ENCODE assay signal across 8 mouse cellular contexts in the genomic region with DNA sequence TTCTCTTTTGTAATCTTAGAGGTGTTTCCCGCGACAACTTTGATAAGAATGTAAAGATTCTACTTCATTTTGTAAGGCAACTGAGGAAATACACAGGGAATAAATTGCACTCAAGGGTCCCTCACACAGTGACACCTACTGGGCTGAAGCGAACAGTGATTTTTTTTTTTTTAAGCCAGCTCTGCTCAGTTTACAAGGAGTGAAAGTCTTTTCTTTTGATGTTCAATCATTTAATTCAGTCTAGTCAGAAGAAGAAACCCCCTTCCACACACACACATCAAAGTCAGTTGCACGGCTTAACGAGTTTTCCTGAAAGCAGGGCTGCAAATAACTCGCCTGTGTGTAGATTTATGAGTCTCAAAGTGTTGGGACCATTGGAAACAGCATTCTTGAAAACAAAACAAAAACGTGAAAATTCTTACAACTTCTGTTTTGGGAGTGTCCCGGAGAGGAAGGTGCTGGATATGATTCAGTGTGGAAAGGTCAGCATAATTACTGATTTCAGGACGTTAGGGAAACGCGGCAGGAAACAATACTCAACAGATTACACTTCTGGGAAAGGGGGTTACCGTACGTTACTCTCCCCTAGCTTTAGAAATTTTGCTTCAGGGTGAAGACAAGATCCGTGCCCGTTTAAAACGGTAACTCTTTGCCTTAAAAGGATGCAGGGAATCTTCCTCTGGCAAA. TPM values are rescaled to one million over a fixed set of nuclear protein-coding genes. Genes with fewer than 3 reads are reported as not detected.
A peak's percentile ranks its signal among the peaks of the same experiment; 100 is the strongest.
DNase-seq lines count a peak whose midpoint lies in the region; ATAC-seq and TF ChIP-seq lines count a peak whose summit lies in the region.

Gene Sema3c (plus strand): TSS at position 588 of the 687 bp plus-strand sequence.

- H3K27ac ChIP-seq in kidney, postnatal 0 days = peak within 1 kb of the TSS; percentile 88
- H3K27ac ChIP-seq in lung, postnatal 0 days (ENCODE audit: low read length) = peak within 1 kb of the TSS; percentile 68
- H3K27ac ChIP-seq in stomach, embryonic 16.5 days (ENCODE audit: low read length) = peak within 1 kb of the TSS; percentile 91

- ATAC-seq in granulocyte monocyte progenitor cell, adult 5-6 weeks (replicated peaks; ENCODE audit: poor library complexity, severe bottlenecking) = peak; percentile 37; the same call in 1 of the 2 replicates
- no peak; the same call in 1 of the 2 replicates for ATAC-seq in kidney, postnatal 0 days (replicated peaks; ENCODE audit: low FRiP score, low read depth)
- peak; percentile 23; the same call in 1 of the 2 replicates for ATAC-seq in lung, postnatal 0 days
- ATAC-seq in stomach, embryonic 16.5 days (ENCODE audit: insufficient read depth, low FRiP score) = 0 out of 2 replicates have a peak, but pooled peaks have one; percentile 1

- no peak for DNase-seq in layer of hippocampus, adult 8-10 months (ENCODE audit: low spot score in 2 of 2)
- DNase-seq in layer of hippocampus, adult 9-11 months = no peak
- DNase-seq in embryo, embryonic 10 days (ENCODE audit: low spot score) = peak; percentile 62
- DNase-seq in kidney, postnatal 0 days (ENCODE audit: low spot score) = peak; percentile 82
- peak; percentile 64 for DNase-seq in lung, postnatal 0 days (ENCODE audit: low spot score)
- no peak for DNase-seq in thymus, postnatal 36 days

- TF ChIP-seq EP300 in lung, postnatal 0 days (IDR thresholded peaks at IDR 0.05) = 0 out of 2 replicates have a peak, but pooled peaks have one; percentile 10

- H3K27me3 ChIP-seq in kidney, postnatal 0 days (ENCODE audit: insufficient read depth, low read length) = no peaks in the 10 kb centered on the region
- no peaks in the 10 kb centered on the region for H3K27me3 ChIP-seq in lung, postnatal 0 days (replicated peaks; ENCODE audit: insufficient read depth, low read length)
- H3K27me3 ChIP-seq in stomach, embryonic 16.5 days (ENCODE audit: control insufficient read depth, insufficient read depth, low read length) = no peaks in the 10 kb centered on the region

- WGBS in kidney, postnatal 0 days = under 1% methylated on average over 16 of the region's 16 CpGs
- WGBS in lung, postnatal 0 days = under 1% methylated on average over 16 of the region's 16 CpGs
- 2% methylated on average over 16 of the region's 16 CpGs for WGBS in stomach, embryonic 16.5 days

- peak within 1 kb of the TSS; percentile 85 for H3K4me2 ChIP-seq in kidney, postnatal 0 days (ENCODE audit: low read length)
- peak within 1 kb of the TSS; percentile 76 for H3K4me2 ChIP-seq in lung, postnatal 0 days (replicated peaks; ENCODE audit: low read depth, low read length)
- peak within 1 kb of the TSS; percentile 57 for H3K4me2 ChIP-seq in stomach, embryonic 16.5 days (ENCODE audit: low read depth, low read length)

- H3K9ac ChIP-seq in kidney, postnatal 0 days (ENCODE audit: low read depth, low read length) = peak within 1 kb of the TSS; percentile 63
- H3K9ac ChIP-seq in lung, postnatal 0 days (replicated peaks; ENCODE audit: low read depth) = peak within 1 kb of the TSS; percentile 52
- peak within 1 kb of the TSS; percentile 77 for H3K9ac ChIP-seq in stomach, embryonic 16.5 days (ENCODE audit: low read length)

- peak within 1 kb of the TSS; percentile 66 for H3K4me3 ChIP-seq in kidney, postnatal 0 days (replicated peaks; ENCODE audit: low read depth, low read length)
- peak within 1 kb of the TSS; percentile 62 for H3K4me3 ChIP-seq in lung, postnatal 0 days (ENCODE audit: low read depth, low read length)
- peak within 1 kb of the TSS; percentile 71 for H3K4me3 ChIP-seq in stomach, embryonic 16.5 days (replicated peaks; ENCODE audit: low read length)

- H3K4me1 ChIP-seq in kidney, postnatal 0 days (replicated peaks; ENCODE audit: insufficient read depth, low read length) = no peaks in the 10 kb centered on the region
- H3K4me1 ChIP-seq in lung, postnatal 0 days (ENCODE audit: insufficient read depth, low read depth, low read length) = no peaks in the 10 kb centered on the region
- H3K4me1 ChIP-seq in stomach, embryonic 16.5 days (ENCODE audit: control insufficient read depth, insufficient read depth, low read length) = peaks cover 2% of the 10 kb centered on the region; the same call in 1 of the 2 replicates

- H3K9me3 ChIP-seq in kidney, postnatal 0 days (replicated peaks; ENCODE audit: low read length) = no peaks in the 10 kb centered on the region
- no peaks in the 10 kb centered on the region for H3K9me3 ChIP-seq in lung, postnatal 0 days (ENCODE audit: low read length)
- H3K9me3 ChIP-seq in stomach, embryonic 16.5 days (replicated peaks; ENCODE audit: control insufficient read depth, low read length) = no peaks in the 10 kb centered on the region

- no peaks in the 10 kb centered on the region for H3K36me3 ChIP-seq in kidney, postnatal 0 days (ENCODE audit: insufficient read depth, low read length)
- H3K36me3 ChIP-seq in lung, postnatal 0 days (ENCODE audit: insufficient read depth, low read length) = no peaks in the 10 kb centered on the region
- no peaks in the 10 kb centered on the region for H3K36me3 ChIP-seq in stomach, embryonic 16.5 days (ENCODE audit: control insufficient read depth, insufficient read depth, low read length)

- TF ChIP-seq CTCF in kidney, postnatal 0 days (IDR thresholded peaks at IDR 0.05; ENCODE audit: low read depth) = peak; percentile 82
- peak; percentile 77 for TF ChIP-seq CTCF in lung, postnatal 0 days (IDR thresholded peaks at IDR 0.05)

RNA-seq across cellular contexts. Expression of gene Sema3c, which starts in this region (rescaled TPM):
- total RNA-seq in layer of hippocampus, adult 8-10 months (2022) = 10 to 100 TPM; 11.3 to 15.1 (median 14.4) TPM
- not detected in 2 replicates for total RNA-seq in granulocyte monocyte progenitor cell, adult 5-6 weeks (2014; fragmentation: Nextera tagmentation)
- total RNA-seq in granulocyte monocyte progenitor cell, adult 5-6 weeks (2017) = not detected in 2 replicates
- polyA plus RNA-seq in kidney, postnatal 0 days (2015; fragmentation: Nextera tagmentation; extraction: Ambion mirVana) = 63.6 and 69.4 TPM in 2 replicates
- polyA plus RNA-seq in lung, postnatal 0 days (2015; fragmentation: Nextera tagmentation; extraction: Ambion mirVana) = 42.9 and 50.7 TPM in 2 replicates
- polyA plus RNA-seq in stomach, embryonic 16.5 days (2015; fragmentation: Nextera tagmentation; extraction: Ambion mirVana) = 70.3 and 75.0 TPM in 2 replicates

Comparison
In these comparisons a context has a peak if more than half of its experiments do, and no peak if none do; other contexts are left out.
1. RNA of gene Sema3c (total RNA-seq): 11.3 to 15.1 TPM in layer of hippocampus, adult 8-10 months; not detected in granulocyte monocyte progenitor cell, adult 5-6 weeks; every median in the first group is over 10 times any median in the second.
2. Peak in ATAC-seq in granulocyte monocyte progenitor cell, adult 5-6 weeks; RNA of the gene not detected or under 1 TPM.
3. DNase-seq: peak in embryo, embryonic 10 days (single experiment), kidney, postnatal 0 days (single experiment) and lung, postnatal 0 days (single experiment); none in layer of hippocampus, adult 8-10 months (0 of 2), layer of hippocampus, adult 9-11 months (single experiment) and thymus, postnatal 36 days (0 of 2).
4. Peak in every context shown above with its lines, with median percentiles within 50 percentile points of each other: H3K27ac ChIP-seq, H3K4me2 ChIP-seq, H3K4me3 ChIP-seq and H3K9ac ChIP-seq.